8 mouse cellular contexts compared by ENCODE assay signal in genomic region chr17:5491801-5492745, GRCm38 (mm10). TPM values are rescaled to one million over a fixed set of nuclear protein-coding genes. Genes with fewer than 3 reads are reported as not detected.
A peak's percentile ranks its signal among the peaks of the same experiment; 100 is the strongest.
DNase-seq lines count a peak whose midpoint lies in the region; ATAC-seq lines count a peak whose summit lies in the region.

Zdhhc14 (plus strand) TSS chr17:5492557.

- peaks cover 13% of the 10 kb centered on the region for H3K9me3 ChIP-seq in megakaryocyte, embryonic 14.5 days

- H3K4me1 ChIP-seq in megakaryocyte, embryonic 14.5 days: peaks cover 41% of the 10 kb centered on the region

- peak; percentile 72 for ATAC-seq in inflammation-experienced regulatory T-cells, adult 6 months

- peaks cover 35% of the 10 kb centered on the region for H3K27me3 ChIP-seq in megakaryocyte, embryonic 14.5 days (replicated peaks)

- H3K36me3 ChIP-seq in megakaryocyte, embryonic 14.5 days (replicated peaks; ENCODE audit: low read length): peaks cover 2% of the 10 kb centered on the region

- intact Hi-C loops in gastrocnemius, postnatal 14 days (cut with DNase I; ENCODE audit: low total_unique reads): no loop called here

- peak within 1 kb of the TSS; percentile 92 for H3K4me3 ChIP-seq in megakaryocyte, embryonic 14.5 days (replicated peaks)

- peak; percentile 97 for DNase-seq in adrenal gland, adult 2 months
- peak; percentile 92 for DNase-seq in embryo, embryonic 11 days
- peak; percentile 93 for DNase-seq in gastrocnemius, postnatal 14 days
- peak; percentile 79 to 92 for DNase-seq in left cerebral cortex, adult 9 months (ENCODE audit: low spot score in 2 of 2)
- peak; percentile 90 to 93 for DNase-seq in right cerebral cortex, adult 2 months (ENCODE audit: low spot score in 2 of 2)
- DNase-seq in urinary bladder, postnatal 10 days (ENCODE audit: low spot score): peak; percentile 49

RNA-seq across cellular contexts. Expression of gene Zdhhc14, which starts in this region (rescaled TPM):
- 1 to 10 TPM; 3.1 to 5.8 TPM for total RNA-seq in adrenal gland, adult 2 months (2021)
- 2.3 and 2.8 TPM in 2 replicates for polyA plus RNA-seq in adrenal gland, adult 2 months (2012; rRNA removed)
- total RNA-seq in gastrocnemius, postnatal 14 days (2021): 1 to 10 TPM; 2.4 to 4.1 TPM
- under 1 TPM in 2 of 3 experiments, not detected in 1; 0.21 to 0.36 TPM for polyA plus RNA-seq in inflammation-experienced regulatory T-cells, adult 6 months (2017; shearing (Covaris generic))
- polyA plus RNA-seq in megakaryocyte, embryonic 14.5 days (2012; ENCODE audit: insufficient read depth, low replicate concordance): 8.5 and 12.5 TPM in 2 replicates

Comparison
In these comparisons a context has a peak if more than half of its experiments do, and no peak if none do; other contexts are left out.
1. Peak in every context shown above with its lines: DNase-seq, ATAC-seq and H3K4me3 ChIP-seq.
2. Peak in ATAC-seq in inflammation-experienced regulatory T-cells, adult 6 months; RNA of the gene not detected or under 1 TPM.